Mouse (Mus musculus): Measurements from ENCODE around the gene Olfr543.
"Not testable (repeated sequence)": the region's sequence is repeated elsewhere in the genome, so short reads cannot be mapped to it uniquely, and the experiment has no call there.

Gene Olfr543

GRCm38 (mm10) chr7:102481579-102481978, at the start of gene Olfr543:
Olfr543 (minus strand) TSS chr7:102481679.
- no peak for DNase-seq (ENCODE audit: low spot score in 2 of 2)

GRCm38 (mm10) chr7:102529052-102529451, 47.6 kb upstream of the Olfr543 start:
- no peak for DNase-seq (ENCODE audit: low spot score in 2 of 2)

GRCm38 (mm10) chr7:102517051-102517335, 35.5 kb upstream of the Olfr543 start:
- no peak for DNase-seq (ENCODE audit: low spot score in 2 of 2)

- peak in 1 of 2 experiments; percentile 26 for DNase-seq (ENCODE audit: low spot score in 2 of 2)
Measured at GRCm38 (mm10) chr7:102516261-102517050, 35.0 kb upstream of the Olfr543 start.

GRCm38 (mm10) chr7:102514144-102514543, 32.7 kb upstream of the Olfr543 start:
- DNase-seq (ENCODE audit: low spot score in 2 of 2) = no peak

- peak; percentile 78 to 84 for DNase-seq (ENCODE audit: low spot score in 2 of 2)
Measured at GRCm38 (mm10) chr7:102512814-102513435, 31.4 kb upstream of the Olfr543 start.

- DNase-seq (ENCODE audit: low spot score in 2 of 2) = no peak
Measured at GRCm38 (mm10) chr7:102511927-102512326, 30.4 kb upstream of the Olfr543 start.

GRCm38 (mm10) chr7:102509726-102510125, 28.2 kb upstream of the Olfr543 start:
- DNase-seq (ENCODE audit: low spot score in 2 of 2) = no peak

- no peak for DNase-seq (ENCODE audit: low spot score in 2 of 2)
Measured at GRCm38 (mm10) chr7:102508666-102509065, 27.2 kb upstream of the Olfr543 start.

GRCm38 (mm10) chr7:102508066-102508465, 26.6 kb upstream of the Olfr543 start:
- DNase-seq (ENCODE audit: low spot score in 2 of 2) = no peak

GRCm38 (mm10) chr7:102506848-102507247, 25.4 kb upstream of the Olfr543 start:
- DNase-seq (ENCODE audit: low spot score in 2 of 2) = peak; percentile 68 to 75

- DNase-seq (ENCODE audit: low spot score in 2 of 2) = no peak
Measured at GRCm38 (mm10) chr7:102501986-102502385, 20.5 kb upstream of the Olfr543 start.

GRCm38 (mm10) chr7:102499473-102499872, 18.0 kb upstream of the Olfr543 start, which contains the start of gene Olfr545:
Olfr545 (minus strand) TSS chr7:102499573.
- no peak for DNase-seq (ENCODE audit: low spot score in 2 of 2)

- DNase-seq (ENCODE audit: low spot score in 2 of 2) = not testable (repeated sequence)
Measured at GRCm38 (mm10) chr7:102494416-102494815, 12.9 kb upstream of the Olfr543 start.

GRCm38 (mm10) chr7:102488161-102488560, 6.7 kb upstream of the Olfr543 start, which contains the start of gene Olfr544:
Olfr544 (minus strand) TSS chr7:102488313.
- DNase-seq (ENCODE audit: low spot score in 2 of 2) = no peak

GRCm38 (mm10) chr7:102486105-102486504, 4.6 kb upstream of the Olfr543 start:
- no peak for DNase-seq (ENCODE audit: low spot score in 2 of 2)

GRCm38 (mm10) chr7:102484766-102485165, 3.3 kb upstream of the Olfr543 start:
- DNase-seq (ENCODE audit: low spot score in 2 of 2) = not testable (repeated sequence)

- DNase-seq (ENCODE audit: low spot score in 2 of 2) = no peak
Measured at GRCm38 (mm10) chr7:102483665-102484064, 2.2 kb upstream of the Olfr543 start.

GRCm38 (mm10) chr7:102480821-102481220, 658 bp downstream of the Olfr543 start:
- no peak for DNase-seq (ENCODE audit: low spot score in 2 of 2)

- no peak for DNase-seq (ENCODE audit: low spot score in 2 of 2)
Measured at GRCm38 (mm10) chr7:102479368-102480078, 2.0 kb downstream of the Olfr543 start.

GRCm38 (mm10) chr7:102478926-102479325, 2.6 kb downstream of the Olfr543 start:
- DNase-seq (ENCODE audit: low spot score in 2 of 2) = no peak

GRCm38 (mm10) chr7:102478425-102478824, 3.1 kb downstream of the Olfr543 start:
- DNase-seq (ENCODE audit: low spot score in 2 of 2) = no peak
